Mouse (Mus musculus) heart, postnatal 10 days (tissue): ENCODE measurements around the gene Tmem126b. TPM values are rescaled to one million over a fixed set of nuclear protein-coding genes. Genes with fewer than 3 reads are reported as not detected.

Experiments used
- DNase-seq, 2 experiments: peaks; one replicate each; pipeline ENCODE4 v3.0.0; 2021
- intact Hi-C: fragments of 180-260 bp; cut with DNase I; formaldehyde crosslinking; loops from one replicate; pipeline ENCODE4 v1.15.1; 2025
- total RNA-seq, 2 experiments: library from RNA; stranded (reverse); gene quantifications; 2 replicates each; pipeline ENCODE4 v1.2.3; 2021

The Tmem126b gene
- 10 to 100 TPM; 17.0 to 19.6 TPM for total RNA-seq

GRCm38 (mm10) chr7:90475793-90476312 lies at the start of gene Tmem126b:
Gene Tmem126b, minus strand, starts transcription at chr7:90476001.
- intact Hi-C loops = no loop called here
- peak; percentile 99 for DNase-seq

- intact Hi-C loops = loop anchor here (2.0 kb wide), 1 partner anchor 715 kb away; no protein-coding TSS in a partner anchor
Measured at GRCm38 (mm10) chr7:90512293-90512692, 36.5 kb upstream of the Tmem126b start.

DNA sequence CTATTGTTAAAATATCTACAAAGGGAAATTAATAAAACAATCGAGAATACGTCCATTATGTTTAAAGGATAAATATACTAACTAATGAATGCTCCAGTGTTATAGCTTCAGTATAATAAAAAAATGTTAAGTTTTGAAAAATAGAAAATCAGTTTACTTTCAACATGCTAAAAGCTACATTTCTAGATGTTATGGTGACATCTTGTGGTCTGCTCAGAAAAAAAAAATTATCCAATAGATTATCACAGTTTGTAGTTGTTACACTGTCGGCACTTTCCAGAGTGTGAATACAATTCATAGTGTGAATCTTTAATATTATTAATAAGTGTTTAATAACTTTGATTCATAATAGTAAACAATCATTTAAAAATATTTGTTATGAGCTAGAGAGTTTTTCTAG lies 32.3 kb upstream of the Tmem126b start:
- DNase-seq = no peak
- intact Hi-C loops = loop anchor here (5.0 kb wide), 1 partner anchor 226 kb away; no protein-coding TSS in a partner anchor

More at GRCm38 (mm10) chr7:90512293-90512692, 36.5 kb upstream of the Tmem126b start:
- peak; percentile 1 for DNase-seq

GRCm38 (mm10) chr7:90482607-90483006 lies 6.8 kb upstream of the Tmem126b start:
- intact Hi-C loops = no loop called here
- no peak for DNase-seq

- intact Hi-C loops = no loop called here
- peak; percentile 9 to 16 for DNase-seq
Measured at GRCm38 (mm10) chr7:90476313-90477245, 778 bp upstream of the Tmem126b start, which contains the start of gene Dlg2. Gene Dlg2, plus strand, starts transcription at chr7:90476672.

GRCm38 (mm10) chr7:90473511-90473910 lies 2.3 kb downstream of the Tmem126b start:
- intact Hi-C loops = no loop called here
- no peak for DNase-seq

GRCm38 (mm10) chr7:90461441-90461840 lies 14.4 kb downstream of the Tmem126b start:
- intact Hi-C loops = no loop called here
- no peak for DNase-seq

DNA sequence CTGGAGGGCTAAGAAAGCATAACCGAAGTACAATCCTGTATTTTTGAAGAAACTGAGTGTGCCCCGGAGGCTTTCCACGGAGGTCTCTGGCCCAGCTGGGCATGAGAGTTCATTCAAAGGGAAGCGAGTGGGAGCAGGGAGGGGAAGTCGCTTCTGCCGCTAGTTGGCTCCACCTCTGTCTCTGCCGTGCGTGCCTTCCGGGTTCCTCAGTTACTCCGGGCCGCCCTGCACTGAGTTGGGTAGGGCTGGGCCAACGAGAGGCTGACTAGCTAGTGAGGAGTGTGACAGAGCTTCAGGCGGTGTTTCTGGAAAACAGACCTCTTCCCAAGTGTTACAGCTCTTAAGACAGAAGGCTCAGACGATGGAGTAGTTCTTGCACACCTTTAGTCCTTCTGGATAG lies 14.9 kb downstream of the Tmem126b start:
- DNase-seq = peak; percentile 15 to 41

GRCm38 (mm10) chr7:90460330-90460729 lies 15.5 kb downstream of the Tmem126b start:
- intact Hi-C loops = no loop called here
- DNase-seq = peak; percentile 13 to 43

More for the DNA sequence above, 14.9 kb downstream of the Tmem126b start:
- intact Hi-C loops = no loop called here

DNA sequence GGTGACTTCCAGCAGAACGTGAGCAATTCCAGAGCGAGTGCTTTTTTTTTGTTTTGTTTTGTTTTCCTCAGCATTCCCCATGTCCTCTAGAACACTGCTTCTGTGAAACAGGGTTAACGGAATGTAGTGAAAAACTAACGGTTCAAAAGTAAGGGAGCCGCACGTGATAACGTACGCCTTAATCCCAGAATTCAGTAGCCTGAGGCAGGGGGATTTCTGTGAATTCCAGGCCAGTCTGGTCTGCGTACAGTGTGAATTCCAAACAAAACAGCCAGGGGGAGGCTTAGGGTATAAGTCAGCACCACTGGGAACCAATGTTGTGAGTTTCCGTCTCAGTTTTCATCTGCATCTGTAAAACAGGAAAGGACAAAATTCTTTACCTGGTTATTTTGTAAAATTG lies 18.3 kb downstream of the Tmem126b start:
- no peak for DNase-seq
- intact Hi-C loops = no loop called here

- DNase-seq = peak; percentile 91 to 92
- intact Hi-C loops = no loop called here
Measured at GRCm38 (mm10) chr7:90456845-90457468, 18.8 kb downstream of the Tmem126b start, which contains the start of gene Tmem126a. Gene Tmem126a, minus strand, starts transcription at chr7:90457229.

- intact Hi-C loops = no loop called here
- no peak for DNase-seq
Measured at GRCm38 (mm10) chr7:90456149-90456844, 19.5 kb downstream of the Tmem126b start.

- intact Hi-C loops = no loop called here
- DNase-seq = peak; percentile 20 to 25
Measured at GRCm38 (mm10) chr7:90444206-90444605, 31.6 kb downstream of the Tmem126b start.

DNA sequence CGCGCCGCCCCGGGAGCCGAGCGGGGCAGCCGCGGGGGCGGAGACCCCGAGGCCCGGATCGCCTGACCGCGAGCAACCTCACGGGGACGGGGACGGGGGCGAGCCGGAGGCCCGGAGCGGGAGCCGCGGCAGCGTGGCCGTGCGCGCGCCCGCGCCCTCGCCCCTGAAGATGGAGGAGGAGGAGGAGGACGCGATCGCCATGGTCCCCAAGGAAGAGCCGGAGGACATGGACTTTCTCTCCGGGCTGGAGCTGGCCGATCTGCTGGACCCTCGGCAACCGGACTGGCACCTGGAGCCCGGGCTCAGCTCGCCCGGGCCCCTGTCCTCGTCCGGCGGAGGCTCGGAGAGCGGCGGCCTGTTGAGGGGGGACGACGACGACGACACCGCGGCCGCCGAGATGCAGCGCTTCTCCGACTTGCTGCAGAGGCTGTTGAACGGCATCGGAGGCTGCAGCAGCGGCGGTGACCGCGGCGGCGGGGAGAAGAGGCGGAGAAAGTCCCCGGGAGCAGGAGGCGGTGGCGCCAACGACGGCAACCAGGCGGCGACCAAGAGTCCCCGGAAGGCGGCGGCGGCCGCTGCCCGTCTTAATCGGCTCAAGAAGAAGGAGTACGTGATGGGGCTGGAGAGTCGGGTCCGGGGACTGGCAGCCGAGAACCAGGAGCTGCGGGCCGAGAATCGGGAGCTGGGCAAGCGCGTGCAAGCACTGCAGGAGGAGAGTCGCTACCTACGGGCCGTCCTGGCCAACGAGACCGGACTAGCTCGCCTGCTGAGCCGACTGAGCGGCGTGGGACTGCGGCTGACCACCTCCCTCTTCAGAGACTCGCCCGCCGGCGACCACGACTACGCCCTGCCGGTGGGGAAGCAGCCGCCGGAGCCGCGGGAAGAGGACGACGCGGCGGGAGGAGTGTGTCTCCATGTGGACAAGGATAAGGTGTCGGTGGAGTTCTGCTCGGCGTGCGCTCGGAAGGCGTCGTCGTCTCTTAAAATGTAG lies 32.4 kb downstream of the Tmem126b start:
- intact Hi-C loops = no loop called here
- DNase-seq = peak; percentile 76 to 78

DNA sequence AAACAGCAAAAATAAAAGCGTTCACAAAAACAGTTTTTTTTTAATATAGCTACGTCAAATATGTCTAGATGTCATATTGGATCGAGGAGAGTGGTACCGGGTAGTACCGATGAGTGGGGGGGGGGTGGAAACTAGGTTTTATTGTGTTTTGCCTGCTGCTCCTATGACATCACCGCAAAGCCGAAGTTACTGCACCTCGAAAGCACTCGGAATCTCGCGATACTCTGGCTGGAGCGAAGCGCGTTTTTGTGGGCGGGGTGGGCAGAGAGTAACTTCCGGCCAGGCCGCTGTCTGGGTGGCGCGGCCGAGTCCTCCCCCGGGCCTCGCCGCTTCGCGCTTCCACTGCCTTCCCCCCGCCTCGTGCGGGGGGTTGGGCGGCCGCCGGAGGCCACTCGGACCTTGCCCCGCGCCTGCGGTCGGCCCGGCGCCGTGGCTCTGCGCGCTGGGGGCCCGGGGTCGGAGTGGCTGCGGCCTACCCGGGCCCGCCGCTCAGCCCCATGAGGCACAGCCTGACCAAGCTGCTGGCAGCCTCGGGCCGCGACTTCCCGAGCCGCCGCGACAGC lies 33.2 kb downstream of the Tmem126b start, which contains the start of gene Crebzf:
Crebzf (plus strand) TSS at position 212 of the 563 bp plus-strand sequence.
- DNase-seq = peak; percentile 98
- intact Hi-C loops = no loop called here

DNA sequence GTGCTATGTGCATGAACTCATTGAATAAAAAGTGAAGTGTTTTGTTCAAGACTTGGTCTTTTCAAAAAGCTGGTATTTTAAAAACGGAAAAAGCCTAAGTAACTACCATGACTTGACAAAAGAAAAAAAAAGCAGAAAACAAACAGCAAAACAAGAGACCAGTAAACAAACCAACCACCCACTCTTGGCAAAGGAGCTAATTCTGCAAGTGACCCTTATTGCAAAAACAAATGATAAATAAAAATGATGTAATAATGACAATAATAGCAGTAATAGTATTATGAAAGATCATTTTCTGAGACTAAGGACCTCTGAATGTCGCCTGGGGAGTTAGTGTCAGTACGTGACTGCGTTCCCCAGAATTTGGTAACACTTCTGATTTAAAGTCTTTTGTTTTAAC lies 33.7 kb downstream of the Tmem126b start:
- intact Hi-C loops = no loop called here
- peak in 1 of 2 experiments; percentile 17 for DNase-seq

GRCm38 (mm10) chr7:90440044-90440443 lies 35.8 kb downstream of the Tmem126b start:
- DNase-seq = no peak
- intact Hi-C loops = no loop called here

DNA sequence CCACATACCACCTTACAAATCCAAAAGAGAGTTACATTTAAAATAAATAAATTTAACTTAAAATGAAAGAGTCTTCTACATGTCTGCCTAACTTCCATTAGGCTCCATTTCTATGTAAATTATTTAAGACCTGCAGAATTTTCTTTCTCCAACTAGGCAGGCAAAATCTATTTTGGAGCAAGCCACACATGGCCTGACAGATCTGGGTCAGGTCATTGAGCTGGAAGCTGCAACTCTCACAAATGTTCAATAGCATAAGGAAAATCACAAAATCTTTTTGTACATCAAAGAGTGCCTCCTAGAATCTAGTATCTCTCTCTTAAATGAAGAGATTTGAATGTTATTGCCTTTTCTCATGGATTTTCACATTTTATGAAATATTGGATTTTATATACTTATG lies 43.6 kb downstream of the Tmem126b start:
- intact Hi-C loops = no loop called here
- no peak for DNase-seq

DNA sequence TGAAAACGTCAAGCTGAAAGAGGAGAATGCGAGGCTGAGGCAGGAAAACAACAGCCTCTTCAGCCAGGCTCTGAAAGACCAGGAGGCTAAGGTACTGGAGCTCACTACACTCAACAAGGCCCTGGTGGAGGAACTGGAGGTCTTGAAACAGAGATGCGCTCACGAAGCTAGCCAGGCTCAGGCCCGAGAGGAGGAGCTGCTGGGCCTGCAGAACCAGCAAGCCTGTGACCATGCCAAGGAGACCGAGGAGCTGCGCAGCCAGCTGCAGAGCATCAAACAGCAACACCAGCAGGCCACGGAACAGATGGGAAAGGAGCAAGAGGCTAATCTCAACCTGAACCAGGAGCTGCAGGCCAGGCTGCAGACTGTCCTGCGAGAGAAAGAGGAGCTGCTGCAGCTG lies 48.8 kb downstream of the Tmem126b start:
- intact Hi-C loops = loop anchor here (5.0 kb wide), 1 partner anchor 430 kb away; no protein-coding TSS in a partner anchor
- DNase-seq = peak; percentile 31 to 40
